Mouse (Mus musculus): ENCODE results near the gene Narfl.
"Not testable (repeated sequence)": the region's sequence is repeated elsewhere in the genome, so short reads cannot be mapped to it uniquely, and the experiment has no call there.

The Narfl gene

DNA sequence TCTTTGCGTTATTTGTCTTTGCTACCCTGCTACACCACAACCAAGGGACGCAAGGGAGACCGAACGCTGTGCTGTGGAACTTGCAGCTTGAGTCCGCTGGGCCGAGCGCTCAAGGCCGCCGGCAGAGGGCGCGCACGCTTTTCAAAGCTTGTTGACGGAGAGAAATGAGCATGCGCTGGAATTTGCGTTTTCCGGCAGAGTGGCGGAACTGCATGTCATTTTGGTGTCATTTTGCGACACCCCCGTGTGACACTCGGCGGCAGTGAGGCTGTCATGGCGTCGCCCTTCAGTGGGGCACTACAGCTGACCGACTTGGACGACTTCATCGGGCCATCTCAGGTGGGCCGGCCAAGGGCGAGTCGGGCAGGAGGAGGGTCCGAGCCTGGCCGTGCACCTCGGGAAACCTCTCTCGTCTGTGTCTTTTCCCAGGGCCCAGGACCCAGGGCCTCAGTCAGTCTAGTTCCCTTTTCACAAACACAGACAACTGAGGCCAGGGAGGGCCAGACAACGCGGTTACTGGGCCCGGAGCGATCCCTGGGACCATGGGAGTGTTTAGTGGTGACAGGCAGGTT lies at the start of gene Narfl:
Gene Narfl, plus strand, starts transcription at position 228 of the 572 bp plus-strand sequence.
- in situ Hi-C loops (cut with MboI; ENCODE audit: unreplicated experiment in 2 of 2), result loop anchor here in 1 of 2 experiments (25.0 kb wide), 1 partner anchor 639 kb away; the partner anchor contains the start of gene Neurl1b

- in situ Hi-C loops (cut with MboI; ENCODE audit: unreplicated experiment in 2 of 2), result no loop called here
Measured at GRCm38 (mm10) chr17:25723919-25724318, 49.7 kb upstream of the Narfl start.

DNA sequence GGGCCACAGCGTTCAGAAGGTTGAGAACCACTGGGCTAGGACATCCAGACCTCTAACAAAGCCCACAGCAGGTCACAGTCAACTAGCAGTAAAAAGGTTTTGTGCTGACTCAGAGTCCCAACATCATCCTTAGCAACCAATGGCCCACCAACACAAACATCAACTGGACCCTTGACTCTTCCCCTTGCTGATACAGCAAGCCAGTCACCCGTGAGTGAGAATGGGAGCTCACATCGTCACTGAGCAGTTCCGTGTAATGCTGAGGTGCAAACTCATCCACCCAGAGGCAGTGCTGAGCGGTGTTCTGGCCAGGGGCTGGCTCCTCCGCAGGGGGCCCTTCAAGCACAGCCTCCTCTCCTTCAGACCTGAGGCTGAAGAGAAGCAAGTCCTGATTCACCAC lies 48.3 kb upstream of the Narfl start:
- in situ Hi-C loops (cut with MboI; ENCODE audit: unreplicated experiment in 2 of 2), result no loop called here

DNA sequence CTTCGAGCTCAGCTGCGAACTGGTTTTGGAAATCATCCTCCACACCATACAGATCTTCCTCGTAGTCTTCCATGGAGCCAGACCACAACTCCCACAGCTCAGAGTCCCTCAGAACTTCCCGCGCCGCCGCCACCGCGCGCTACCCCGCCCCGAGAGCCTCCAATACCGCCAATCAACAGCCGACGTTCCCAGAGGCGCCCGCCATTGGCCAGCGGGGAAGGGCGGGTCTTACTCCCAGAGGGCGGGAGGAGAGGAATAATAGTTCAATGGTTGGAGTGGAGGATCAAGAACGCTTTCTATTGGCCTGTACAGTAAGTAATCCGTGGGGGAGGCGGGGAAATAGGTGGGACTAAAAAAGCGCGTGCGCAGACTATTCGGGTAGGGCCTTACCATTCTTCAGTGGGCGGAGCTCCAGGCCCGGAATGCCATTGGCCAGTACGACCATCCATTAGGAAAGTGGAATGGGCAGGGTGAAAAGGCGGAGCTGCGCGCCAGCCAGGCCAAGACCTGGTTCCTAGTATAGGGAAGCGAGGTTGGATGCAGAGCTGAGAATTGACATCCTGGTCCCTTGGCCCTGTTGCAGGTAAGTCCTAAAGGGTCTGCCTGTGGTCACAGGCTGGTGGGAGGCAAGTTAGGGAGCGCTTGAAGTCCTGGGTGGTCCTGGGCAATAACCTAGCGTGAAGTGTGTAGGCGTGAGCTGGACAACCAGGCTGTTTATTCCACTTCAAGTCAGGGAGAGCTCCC lies 46.1 kb upstream of the Narfl start, which contains the start of the genes Chtf18 and Rpusd1:
Gene Chtf18, minus strand, starts transcription at position 155 of the 744 bp plus-strand sequence.
Gene Rpusd1, plus strand, starts transcription at position 406 of the 744 bp plus-strand sequence.
- in situ Hi-C loops (cut with MboI; ENCODE audit: unreplicated experiment in 2 of 2), result no loop called here

- in situ Hi-C loops (cut with MboI; ENCODE audit: unreplicated experiment in 2 of 2), result no loop called here
Measured at GRCm38 (mm10) chr17:25728009-25728270, 45.6 kb upstream of the Narfl start.

DNA sequence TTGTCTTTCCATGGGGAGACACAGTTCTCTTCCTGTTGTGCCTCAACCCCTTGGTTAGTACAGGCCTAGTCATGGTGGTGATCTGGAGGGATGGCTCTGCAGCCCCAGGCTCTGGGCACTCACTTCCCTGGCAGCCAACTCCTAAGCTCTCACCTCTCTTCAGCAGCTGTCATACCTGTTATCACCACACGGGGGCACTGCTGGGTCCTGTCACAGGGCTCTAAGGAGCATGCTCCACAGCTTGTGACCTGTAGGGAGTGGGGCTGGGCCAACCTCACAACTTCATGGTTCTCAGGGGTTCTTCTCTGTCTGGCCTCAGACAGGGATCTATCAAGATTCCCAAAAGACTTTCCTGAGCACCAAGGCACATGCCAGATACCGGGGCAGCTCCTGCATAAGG lies 41.5 kb upstream of the Narfl start:
- in situ Hi-C loops (cut with MboI; ENCODE audit: unreplicated experiment in 2 of 2), result loop anchor here (5.0 kb wide), 1 partner anchor 70 kb away; no protein-coding TSS in a partner anchor

DNA sequence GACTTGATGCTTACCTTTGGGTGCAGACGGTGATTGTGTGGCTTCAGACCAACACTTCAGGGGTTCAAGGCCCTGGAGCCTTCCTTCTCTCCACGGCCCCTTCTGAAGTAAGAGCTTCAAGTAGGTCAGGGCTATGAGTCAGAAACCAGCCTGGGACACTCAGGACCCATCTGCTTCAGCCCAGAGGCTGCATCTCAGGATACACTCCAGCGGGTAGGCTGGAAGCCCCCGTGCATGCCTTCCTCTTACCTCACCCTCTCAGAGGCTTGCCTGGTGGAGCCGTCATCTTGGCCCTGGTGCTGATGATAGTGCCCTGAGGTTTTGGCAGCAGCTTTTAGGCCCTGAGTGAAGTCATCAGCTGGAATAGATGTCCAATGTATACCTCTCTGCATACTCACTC lies 38.3 kb upstream of the Narfl start:
- in situ Hi-C loops (cut with MboI; ENCODE audit: unreplicated experiment in 2 of 2), result no loop called here

DNA sequence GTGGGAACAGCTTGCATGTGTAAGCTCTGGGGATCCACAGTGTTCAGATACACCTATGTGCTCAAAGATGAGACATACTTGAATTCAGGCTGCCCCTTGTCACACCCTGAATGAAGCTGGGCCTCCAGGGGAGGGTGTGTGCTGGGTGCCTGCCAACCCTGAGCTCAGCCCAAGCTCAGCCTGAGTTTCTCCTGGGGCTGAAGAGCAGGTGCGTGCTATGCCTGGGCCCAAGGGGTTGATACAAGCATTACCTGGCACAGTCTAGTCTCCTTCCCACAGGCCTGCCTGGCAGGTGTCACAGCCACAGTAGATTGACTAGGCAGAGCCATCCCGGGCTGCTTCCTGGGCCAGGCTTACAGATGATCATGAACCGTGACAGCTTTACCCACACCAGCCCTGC lies 37.8 kb upstream of the Narfl start, which contains the start of gene Mslnl:
Gene Mslnl, plus strand, starts transcription at position 298 of the 400 bp plus-strand sequence.
- in situ Hi-C loops (cut with MboI; ENCODE audit: unreplicated experiment in 2 of 2), result no loop called here

GRCm38 (mm10) chr17:25738861-25739260 lies 34.7 kb upstream of the Narfl start:
- in situ Hi-C loops (cut with MboI; ENCODE audit: unreplicated experiment in 2 of 2), result no loop called here

DNA sequence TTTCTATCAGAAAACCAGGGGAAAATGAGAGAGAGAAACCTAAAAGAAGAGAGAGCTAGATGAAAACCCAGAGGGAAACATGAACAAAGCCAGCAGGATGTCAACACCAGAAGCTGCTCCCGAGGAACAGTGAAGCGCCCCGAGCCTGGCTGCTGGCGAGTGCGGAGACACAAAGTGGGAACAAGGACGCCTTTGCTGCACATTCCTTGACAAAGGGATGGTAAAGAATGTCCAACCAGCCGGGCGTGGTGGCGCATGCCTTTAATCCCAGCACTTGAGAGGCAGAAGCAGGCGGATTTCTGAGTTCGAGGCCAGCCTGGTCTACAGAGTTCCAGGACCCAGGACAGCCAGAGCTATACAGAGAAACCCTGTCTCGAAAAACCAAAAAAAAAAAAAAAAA lies 32.1 kb upstream of the Narfl start:
- in situ Hi-C loops (cut with MboI; ENCODE audit: unreplicated experiment in 2 of 2), result not testable (repeated sequence)

- in situ Hi-C loops (cut with MboI; ENCODE audit: unreplicated experiment in 2 of 2), result no loop called here
Measured at GRCm38 (mm10) chr17:25743831-25744230, 29.7 kb upstream of the Narfl start.

DNA sequence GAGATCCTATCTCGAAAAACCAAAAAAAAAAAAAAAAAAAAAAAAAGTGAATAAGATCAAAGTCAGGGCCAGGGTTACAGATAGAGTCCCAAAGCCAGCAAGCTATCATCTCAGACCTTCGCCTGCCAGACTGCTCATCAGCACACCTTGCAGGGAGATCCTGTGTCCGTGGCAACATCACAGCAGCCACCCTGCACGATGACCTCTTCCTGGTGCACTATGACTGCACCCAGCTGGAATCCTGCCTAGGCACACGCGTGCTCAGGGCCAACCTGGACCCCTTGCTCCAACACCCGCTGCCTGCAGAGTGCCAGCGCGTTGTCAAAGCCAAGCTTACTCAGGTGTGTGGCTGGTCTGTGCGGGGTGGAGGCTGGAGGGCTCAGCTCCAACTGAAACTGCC lies 29.3 kb upstream of the Narfl start:
- in situ Hi-C loops (cut with MboI; ENCODE audit: unreplicated experiment in 2 of 2), result no loop called here

- in situ Hi-C loops (cut with MboI; ENCODE audit: unreplicated experiment in 2 of 2), result no loop called here
Measured at GRCm38 (mm10) chr17:25748238-25748637, 25.3 kb upstream of the Narfl start.

DNA sequence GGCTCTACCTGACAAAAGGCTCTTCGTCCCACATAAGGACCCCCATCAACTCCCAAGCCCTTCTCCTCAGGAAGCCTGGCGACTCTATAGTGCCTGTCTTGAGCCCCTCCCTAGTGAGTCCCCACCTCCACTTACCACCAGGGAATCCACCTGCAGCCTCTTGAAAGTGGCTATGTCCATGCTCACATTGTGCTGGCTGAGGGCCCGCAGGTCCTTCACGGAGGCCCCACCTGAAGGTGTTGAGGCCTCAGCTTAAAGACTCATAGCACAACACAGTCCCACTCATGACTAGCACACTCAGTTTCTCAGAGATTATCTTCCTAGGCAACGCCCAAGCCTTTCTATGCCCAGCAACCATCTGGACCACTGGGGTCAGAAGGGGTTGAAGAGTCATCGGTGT lies 24.3 kb upstream of the Narfl start:
- in situ Hi-C loops (cut with MboI; ENCODE audit: unreplicated experiment in 2 of 2), result no loop called here

GRCm38 (mm10) chr17:25751446-25751845 lies 22.1 kb upstream of the Narfl start:
- in situ Hi-C loops (cut with MboI; ENCODE audit: unreplicated experiment in 2 of 2), result loop anchor here in 1 of 2 experiments (25.0 kb wide), 1 partner anchor 661 kb away; the partner anchor contains the start of gene Neurl1b

DNA sequence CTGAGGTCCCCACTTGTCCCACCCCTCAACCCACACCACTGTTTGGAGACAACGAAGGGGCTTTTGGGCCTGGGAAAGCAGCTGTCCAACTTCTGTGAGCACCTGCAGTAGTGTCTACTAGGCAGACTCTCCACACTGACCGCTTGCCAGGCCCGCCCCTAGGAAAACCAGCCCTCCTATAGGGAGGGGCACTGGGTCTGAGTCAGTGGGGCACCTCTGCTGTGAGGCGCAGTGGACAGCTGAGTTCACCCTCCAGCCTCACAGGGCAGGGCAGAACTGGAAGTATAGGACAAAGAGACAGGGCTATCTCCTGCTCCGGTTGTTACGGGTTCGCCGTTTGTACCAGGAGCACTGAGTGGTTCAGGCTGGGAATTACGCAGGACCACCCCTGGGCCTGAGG lies 19.3 kb upstream of the Narfl start, which contains the start of gene Msln:
Gene Msln, minus strand, starts transcription at position 138 of the 400 bp plus-strand sequence.
- in situ Hi-C loops (cut with MboI; ENCODE audit: unreplicated experiment in 2 of 2), result loop anchor here in 1 of 2 experiments (25.0 kb wide), 1 partner anchor 658 kb away; the partner anchor contains the start of gene Neurl1b

- in situ Hi-C loops (cut with MboI; ENCODE audit: unreplicated experiment in 2 of 2), result loop anchor here in 1 of 2 experiments (25.0 kb wide), 1 partner anchor 657 kb away; the partner anchor contains the start of gene Neurl1b
Measured at GRCm38 (mm10) chr17:25755086-25755485, 18.5 kb upstream of the Narfl start.

DNA sequence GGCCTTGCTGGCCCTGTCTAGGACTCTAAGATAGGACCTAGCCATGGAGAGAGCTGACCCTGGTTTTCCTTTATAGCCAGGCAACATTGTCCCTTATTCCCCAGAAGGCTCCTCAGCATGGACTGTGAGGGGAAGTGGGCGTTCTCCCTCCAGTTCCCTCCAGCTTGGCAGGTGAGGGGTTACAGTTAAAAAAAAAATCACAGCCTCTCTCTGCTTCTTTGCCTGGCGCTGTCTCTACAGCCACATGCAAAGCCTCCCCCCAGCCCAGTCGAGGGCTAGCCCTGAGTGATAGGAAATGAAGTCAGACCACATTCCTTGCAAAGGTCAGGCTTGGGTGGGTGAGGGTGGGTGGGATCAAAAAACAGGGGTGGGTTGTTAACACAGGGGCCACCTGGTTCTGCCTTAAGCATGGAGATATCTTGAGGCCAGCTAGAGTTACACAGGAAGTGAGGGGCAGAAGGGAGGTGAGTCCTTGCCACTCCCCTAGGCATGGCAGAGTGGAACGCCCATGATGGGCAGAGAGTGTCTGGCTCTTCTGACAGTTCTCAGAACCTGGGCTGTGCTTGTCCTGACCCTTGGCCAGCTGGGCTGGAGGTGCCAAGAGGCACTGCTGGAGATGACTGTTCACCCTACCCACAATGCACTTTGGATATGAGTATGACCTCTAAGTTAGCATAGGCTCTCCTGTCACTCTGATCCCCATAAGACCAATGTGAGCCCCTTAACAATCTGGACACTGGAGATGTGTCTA lies 17.8 kb upstream of the Narfl start:
- in situ Hi-C loops (cut with MboI; ENCODE audit: unreplicated experiment in 2 of 2), result loop anchor here in 1 of 2 experiments (25.0 kb wide), 1 partner anchor 656 kb away; the partner anchor contains the start of gene Neurl1b

DNA sequence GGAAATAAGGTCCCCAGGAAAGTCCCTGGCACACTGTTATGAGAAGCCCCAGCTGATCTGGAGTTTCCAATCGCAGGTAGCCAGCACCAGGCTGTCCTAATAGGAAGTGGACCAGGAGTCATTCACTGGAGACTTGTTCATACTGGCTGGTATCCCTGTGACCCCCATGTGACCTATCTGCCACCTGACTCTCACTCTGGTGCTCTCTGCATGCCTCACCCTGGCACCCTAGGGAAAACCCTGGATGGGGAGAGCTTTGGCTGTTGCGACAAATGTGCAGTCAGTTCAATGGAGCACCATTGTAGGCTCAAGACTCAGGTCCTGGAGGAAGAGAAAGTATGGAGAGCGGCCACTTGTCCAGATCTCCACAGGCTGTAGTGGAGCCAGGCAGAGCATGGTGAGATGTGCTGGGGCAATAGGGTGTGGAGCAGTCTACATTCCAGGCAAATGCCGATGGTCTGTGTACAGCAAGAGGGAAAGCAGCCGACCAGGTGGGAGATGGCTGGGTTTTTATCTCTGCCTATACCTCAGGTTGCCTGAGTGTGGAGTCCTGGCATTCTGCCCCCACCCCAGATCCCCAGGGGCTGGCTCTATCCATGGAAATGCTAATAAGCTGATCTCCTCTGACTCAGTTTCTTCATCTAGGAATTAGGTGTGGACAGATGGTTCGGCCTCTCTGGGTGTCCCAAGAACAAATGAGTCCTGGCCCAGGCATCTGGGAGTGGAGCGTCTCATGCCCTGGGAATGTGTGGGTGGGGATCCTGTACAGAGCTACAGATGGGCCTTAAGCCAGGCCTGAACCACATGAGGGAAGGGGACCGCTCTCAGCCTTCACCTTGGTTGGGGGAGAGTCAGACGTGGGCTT lies 17.0 kb upstream of the Narfl start:
- in situ Hi-C loops (cut with MboI; ENCODE audit: unreplicated experiment in 2 of 2), result loop anchor here in 1 of 2 experiments (25.0 kb wide), 1 partner anchor 656 kb away; the partner anchor contains the start of gene Neurl1b

GRCm38 (mm10) chr17:25757691-25758090 lies 15.9 kb upstream of the Narfl start:
- in situ Hi-C loops (cut with MboI; ENCODE audit: unreplicated experiment in 2 of 2), result loop anchor here in 1 of 2 experiments (25.0 kb wide), 1 partner anchor 655 kb away; the partner anchor contains the start of gene Neurl1b
